Mouse (Mus musculus) ES-E14 (cell line): ENCODE results near the gene Atg4c. TPM values are rescaled to one million over a fixed set of nuclear protein-coding genes. Genes with fewer than 3 reads are reported as not detected.

Source experiments
- DNase-seq: peaks from one replicate; pipeline ENCODE4 v3.0.0-alpha.2; 2013; ENCODE audit warnings: low read depth, low spot score
- H3K27ac ChIP-seq: 2 replicates; pipeline ENCODE4 v1.5.1; 2012; ENCODE audit warnings: low read depth, mild to moderate bottlenecking, low read length, moderate library complexity, mixed read lengths; ENCODE audit not compliant: poor library complexity, insufficient read depth, severe bottlenecking
- H3K36me3 ChIP-seq: 2 replicates; pipeline ENCODE4 v1.6.1; 2012; ENCODE audit warnings: mild to moderate bottlenecking, low read length, moderate library complexity, mixed read lengths; ENCODE audit not compliant: control insufficient read depth, poor library complexity, insufficient read depth, severe bottlenecking
- H3K4me1 ChIP-seq, 2 experiments: fragments of 150-350 bp in 1 of 2; sonication (generic) in 1 of 2; 2 replicates each; pipeline ENCODE4 v1.6.1; 2012; ENCODE audit warnings: low read length in 2 of 2, mild to moderate bottlenecking in 1 of 2, mixed read lengths in 1 of 2; ENCODE audit not compliant: control insufficient read depth in 2 of 2, insufficient read depth in 2 of 2, poor library complexity in 1 of 2
- H3K4me3 ChIP-seq, 2 experiments: fragments of 150-350 bp in 1 of 2; sonication (generic) in 1 of 2; 2 replicates each; pipeline ENCODE4 v1.5.1; 2012; ENCODE audit warnings: low read length in 2 of 2, low read depth in 1 of 2, mild to moderate bottlenecking in 1 of 2, mixed read lengths in 1 of 2; ENCODE audit not compliant: insufficient read depth in 1 of 2, poor library complexity in 1 of 2, severe bottlenecking in 1 of 2
- H3K9ac ChIP-seq: 2 replicates; pipeline ENCODE4 v1.6.1; 2012; ENCODE audit warnings: low read depth, mild to moderate bottlenecking, low read length, mixed read lengths; ENCODE audit not compliant: poor library complexity, insufficient read depth, severe bottlenecking
- H3K9me3 ChIP-seq: fragments of 150-350 bp; sonication (generic); 2 replicates; pipeline ENCODE4 v1.6.1; 2012; ENCODE audit warnings: low read depth, mild to moderate bottlenecking, low read length; ENCODE audit not compliant: control insufficient read depth, insufficient read depth
- CHD2 ChIP-seq: IDR thresholded peaks from 2 replicates; pipeline ENCODE4 v1.6.1; 2014; ENCODE audit warnings: mild to moderate bottlenecking, low read depth, low read length, inconsistent platforms
- HCFC1 ChIP-seq: IDR thresholded peaks from 2 replicates; pipeline ENCODE4 v1.6.1; 2012; ENCODE audit warnings: low read length, inconsistent platforms, borderline replicate concordance; ENCODE audit not compliant: insufficient read depth
- MAFK ChIP-seq: IDR thresholded peaks from 2 replicates; pipeline ENCODE4 v1.6.1; 2014; ENCODE audit warnings: mild to moderate bottlenecking, low read depth, low read length, inconsistent platforms; ENCODE audit not compliant: insufficient read depth
- ZC3H11A ChIP-seq: IDR thresholded peaks from 2 replicates; pipeline ENCODE4 v1.6.1; 2012; ENCODE audit warnings: low read depth, mild to moderate bottlenecking, inconsistent platforms, low read length, borderline replicate concordance
- ZNF384 ChIP-seq: IDR thresholded peaks from 2 replicates; pipeline ENCODE4 v1.6.1; 2012; ENCODE audit warnings: low read depth, low read length, inconsistent platforms
- in situ Hi-C, 2 experiments: fragments of 600-800 bp; cut with MboI; formaldehyde crosslinking; loops; one replicate each; pipeline ENCODE4 v1.15.1; 2025; ENCODE audit warnings: low sequenced_read_pairs in 2 of 2, inconsistent platforms in 1 of 2; ENCODE audit not compliant: unreplicated experiment in 2 of 2
- total RNA-seq: library from RNA; depleted of rRNA; stranded (reverse); fragments of 300-350 nt; gene quantifications from 2 replicates; pipeline ENCODE4 v1.2.3, GENCODE M21; 2012; rRNA removed

The Atg4c gene
- total RNA-seq, 1 experiment: 2.6 TPM

DNA sequence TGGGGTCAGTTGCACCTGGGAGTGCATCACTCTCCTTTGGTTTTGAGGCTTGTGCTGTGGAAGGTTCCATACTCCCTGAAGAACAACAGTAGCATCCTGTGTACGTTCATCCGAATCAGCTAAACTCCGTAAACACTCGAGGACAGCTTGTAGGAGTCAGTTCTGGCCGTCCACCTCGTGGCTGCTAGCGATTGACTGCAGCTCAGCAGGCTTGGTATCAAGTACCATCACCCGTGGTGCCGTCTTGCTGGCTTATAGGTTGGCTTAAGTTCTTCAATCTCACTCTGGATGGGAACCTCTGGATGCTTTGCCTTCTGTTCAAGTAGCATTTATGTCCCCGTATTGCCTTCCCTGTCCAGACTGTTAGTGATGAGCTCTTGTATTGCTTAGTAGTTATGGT lies 95.6 kb downstream of the Atg4c start:
- Histone ChIP-seq H3K4me3 (no peak overlapping the region), H3K36me3 (no peaks in the 10 kb centered on the region), H3K9ac (no peak overlapping the region), H3K4me1 (peaks cover 0 to 3% of the 10 kb centered on the region in 2 experiments; a peak in 2 of 4 replicates), H3K9me3 (no peaks in the 10 kb centered on the region), H3K27ac (no peak overlapping the region)
- in situ Hi-C loops: no loop called here
- no peak for TF ChIP-seq CHD2
- no peak for TF ChIP-seq HCFC1
- no peak for TF ChIP-seq ZC3H11A
- no peak for TF ChIP-seq MAFK
- no peak for TF ChIP-seq ZNF384
- DNase-seq: no peak

DNA sequence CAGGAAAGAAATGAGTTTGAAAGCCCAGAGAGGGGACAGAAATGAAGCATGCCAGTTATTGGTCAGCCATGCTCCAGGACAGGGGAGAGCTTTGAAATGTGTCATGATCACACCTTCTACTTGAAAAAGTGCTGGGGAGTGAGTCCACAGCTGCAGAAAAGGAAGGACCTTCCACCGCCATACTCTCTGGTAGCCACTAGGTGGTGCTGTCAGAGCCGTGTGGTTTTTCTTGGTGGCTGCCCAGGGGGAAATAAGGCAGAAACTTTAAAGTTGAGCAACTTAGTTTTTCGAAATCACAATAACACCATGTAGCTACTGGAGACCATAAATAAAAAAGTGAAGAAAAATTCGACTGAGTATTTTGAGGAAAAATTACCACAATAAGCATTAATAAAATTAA lies 104.9 kb downstream of the Atg4c start:
- H3K9ac ChIP-seq: no peak overlapping the region
- H3K4me3 ChIP-seq: no peak overlapping the region
- no peak for TF ChIP-seq CHD2
- 0 out of 2 replicates have a peak, but pooled peaks have one; percentile 43 for TF ChIP-seq ZC3H11A
- no peak for TF ChIP-seq MAFK
- H3K4me1 ChIP-seq: no peaks in the 10 kb centered on the region
- no peaks in the 10 kb centered on the region for H3K36me3 ChIP-seq
- DNase-seq: peak; percentile 22
- H3K27ac ChIP-seq: no peak overlapping the region
- in situ Hi-C loops: no loop called here
- H3K9me3 ChIP-seq: no peaks in the 10 kb centered on the region

DNA sequence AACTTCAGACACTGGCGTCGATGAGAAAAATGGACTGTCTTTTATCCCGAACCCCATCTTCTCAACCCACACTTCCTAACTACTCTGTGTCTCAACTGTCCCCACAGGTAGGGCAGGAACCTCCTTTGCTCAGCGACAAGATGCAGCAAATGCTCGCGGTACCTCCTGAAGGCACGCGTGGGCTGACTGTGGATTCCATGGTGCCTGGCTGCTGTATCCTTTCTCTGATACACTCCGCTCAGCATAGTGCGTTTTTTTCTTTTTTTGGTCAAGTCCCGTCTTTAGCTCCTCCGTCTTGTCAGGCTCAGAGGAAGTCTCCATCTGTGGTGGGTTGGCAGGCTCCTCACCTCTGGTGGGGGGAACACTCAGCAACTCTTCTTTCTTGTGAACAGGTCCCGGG lies 111.1 kb downstream of the Atg4c start:
- no peak overlapping the region for H3K27ac ChIP-seq
- H3K4me1 ChIP-seq: no peaks in the 10 kb centered on the region
- H3K9ac ChIP-seq: no peak overlapping the region
- no peak for DNase-seq
- TF ChIP-seq ZC3H11A: no peak
- no peak for TF ChIP-seq MAFK
- no peak for TF ChIP-seq CHD2
- TF ChIP-seq HCFC1: no peak
- TF ChIP-seq ZNF384: no peak
- in situ Hi-C loops: no loop called here
- H3K36me3 ChIP-seq: no peaks in the 10 kb centered on the region
- no peaks in the 10 kb centered on the region for H3K9me3 ChIP-seq
- H3K4me3 ChIP-seq: no peak overlapping the region

Other genes starting within 250 kb of the Atg4c start
- gene Angptl3, start 163.0 kb upstream of the Atg4c start, total RNA-seq: 0.09 TPM in 1 of 2 replicates, not detected in the other
- 20.7 and 22.8 TPM in 2 replicates for gene Dock7, start 73.0 kb upstream of the Atg4c start, total RNA-seq
- not detected in 2 replicates for gene Gm12689, start 102.0 kb downstream of the Atg4c start, total RNA-seq